Mouse (Mus musculus): ENCODE results near the gene Irf2bpl. TPM values are rescaled to one million over a fixed set of nuclear protein-coding genes. Genes with fewer than 3 reads are reported as not detected.
A peak's percentile ranks its signal among the peaks of the same experiment; 100 is the strongest.

Gene Irf2bpl
- polyA plus RNA-seq, 1 experiment from 2014 or later, result 30.4 TPM

GRCm38 (mm10) chr12:86893326-86894183 lies 9.0 kb upstream of the Irf2bpl start:
- Histone ChIP-seq H3K9ac (replicated peaks; ENCODE audit: low read length) (peak overlapping the region; percentile 71), H3K9me3 (ENCODE audit: low read length) (no peaks in the 10 kb centered on the region), H3K27ac (ENCODE audit: low read length) (peak overlapping the region; percentile 100), H3K27me3 (ENCODE audit: insufficient read depth, low read length) (no peaks in the 10 kb centered on the region), H3K4me1 (ENCODE audit: insufficient read depth, low read length) (peaks cover 94% of the 10 kb centered on the region), H3K4me3 (ENCODE audit: low read length) (peak overlapping the region; percentile 39), H3K4me2 (replicated peaks; ENCODE audit: low read depth, low read length) (peak overlapping the region; percentile 77), H3K36me3 (ENCODE audit: insufficient read depth, low read length) (no peaks in the 10 kb centered on the region)
- under 1% methylated on average over 20 of the region's 20 CpGs for whole genome bisulfite sequencing
- ATAC-seq (ENCODE audit: low FRiP score, low TSS enrichment), result no peak

- 2% methylated on average over 18 of the region's 18 CpGs for WGBS
- no peaks in the 10 kb centered on the region for H3K27me3 ChIP-seq (ENCODE audit: insufficient read depth, low read length)
- H3K9me3 ChIP-seq (ENCODE audit: low read length), result no peaks in the 10 kb centered on the region
- H3K9ac ChIP-seq (replicated peaks; ENCODE audit: low read length), result peak overlapping the region; percentile 73
- peak overlapping the region; percentile 100 for H3K27ac ChIP-seq (ENCODE audit: low read length)
- H3K4me3 ChIP-seq (ENCODE audit: low read length), result peak overlapping the region; percentile 2; the same call in 1 of the 2 replicates
- no peaks in the 10 kb centered on the region for H3K36me3 ChIP-seq (ENCODE audit: insufficient read depth, low read length)
- peaks cover 93% of the 10 kb centered on the region for H3K4me1 ChIP-seq (ENCODE audit: insufficient read depth, low read length)
- ATAC-seq (ENCODE audit: low FRiP score, low TSS enrichment), result no peak
- peak overlapping the region; percentile 77 for H3K4me2 ChIP-seq (replicated peaks; ENCODE audit: low read depth, low read length)
These were observed 8.2 kb upstream of the Irf2bpl start for GRCm38 (mm10) chr12:86892711-86893311.

- peak overlapping the region; percentile 73 for H3K9ac ChIP-seq (replicated peaks; ENCODE audit: low read length)
- WGBS, result under 1% methylated on average over 35 of the region's 37 CpGs
- no peaks in the 10 kb centered on the region for H3K9me3 ChIP-seq (ENCODE audit: low read length)
- H3K4me2 ChIP-seq (replicated peaks; ENCODE audit: low read depth, low read length), result peak overlapping the region; percentile 77
- no peak for ATAC-seq (ENCODE audit: low FRiP score, low TSS enrichment)
- peak overlapping the region; percentile 100 for H3K27ac ChIP-seq (ENCODE audit: low read length)
- H3K4me1 ChIP-seq (ENCODE audit: insufficient read depth, low read length), result peaks cover 92% of the 10 kb centered on the region
- H3K36me3 ChIP-seq (ENCODE audit: insufficient read depth, low read length), result no peaks in the 10 kb centered on the region
- peak overlapping the region; percentile 47 for H3K4me3 ChIP-seq (ENCODE audit: low read length)
- H3K27me3 ChIP-seq (ENCODE audit: insufficient read depth, low read length), result no peaks in the 10 kb centered on the region
These were observed 7.4 kb upstream of the Irf2bpl start for GRCm38 (mm10) chr12:86891786-86892702.

- 4% methylated on average over 11 of the region's 11 CpGs for WGBS
These were observed 6.8 kb upstream of the Irf2bpl start for GRCm38 (mm10) chr12:86891454-86891785.

GRCm38 (mm10) chr12:86890796-86891301 lies 6.3 kb upstream of the Irf2bpl start:
- ATAC-seq (ENCODE audit: low FRiP score, low TSS enrichment), result no peak
- Histone ChIP-seq H3K27ac (ENCODE audit: low read length) (peak overlapping the region; percentile 100), H3K9ac (replicated peaks; ENCODE audit: low read length) (peak overlapping the region; percentile 73), H3K4me1 (ENCODE audit: insufficient read depth, low read length) (peaks cover 90% of the 10 kb centered on the region), H3K4me3 (ENCODE audit: low read length) (peak overlapping the region; percentile 5; the same call in 1 of the 2 replicates), H3K9me3 (ENCODE audit: low read length) (no peaks in the 10 kb centered on the region), H3K27me3 (ENCODE audit: insufficient read depth, low read length) (no peaks in the 10 kb centered on the region), H3K36me3 (ENCODE audit: insufficient read depth, low read length) (no peaks in the 10 kb centered on the region), H3K4me2 (replicated peaks; ENCODE audit: low read depth, low read length) (peak overlapping the region; percentile 77)
- WGBS, result 18% methylated on average over 8 of the region's 8 CpGs

More at GRCm38 (mm10) chr12:86891454-86891785, 6.8 kb upstream of the Irf2bpl start:
- Histone ChIP-seq H3K27me3 (ENCODE audit: insufficient read depth, low read length) (no peaks in the 10 kb centered on the region), H3K4me1 (ENCODE audit: insufficient read depth, low read length) (peaks cover 92% of the 10 kb centered on the region), H3K4me2 (replicated peaks; ENCODE audit: low read depth, low read length) (peak overlapping the region; percentile 77), H3K27ac (ENCODE audit: low read length) (peak overlapping the region; percentile 100), H3K36me3 (ENCODE audit: insufficient read depth, low read length) (no peaks in the 10 kb centered on the region), H3K4me3 (ENCODE audit: low read length) (peak overlapping the region; percentile 47), H3K9ac (replicated peaks; ENCODE audit: low read length) (peak overlapping the region; percentile 73), H3K9me3 (ENCODE audit: low read length) (no peaks in the 10 kb centered on the region)
- ATAC-seq (ENCODE audit: low FRiP score, low TSS enrichment), result no peak

- no peaks in the 10 kb centered on the region for H3K36me3 ChIP-seq (ENCODE audit: insufficient read depth, low read length)
- 47% methylated on average over 12 of the region's 12 CpGs for WGBS
- H3K9me3 ChIP-seq (ENCODE audit: low read length), result no peaks in the 10 kb centered on the region
- H3K27ac ChIP-seq (ENCODE audit: low read length), result peak overlapping the region; percentile 100
- H3K4me3 ChIP-seq (ENCODE audit: low read length), result no peak overlapping the region
- ATAC-seq (ENCODE audit: low FRiP score, low TSS enrichment), result no peak
- peaks cover 90% of the 10 kb centered on the region for H3K4me1 ChIP-seq (ENCODE audit: insufficient read depth, low read length)
- peak overlapping the region; percentile 73 for H3K9ac ChIP-seq (replicated peaks; ENCODE audit: low read length)
- H3K4me2 ChIP-seq (replicated peaks; ENCODE audit: low read depth, low read length), result peak overlapping the region; percentile 77
- no peaks in the 10 kb centered on the region for H3K27me3 ChIP-seq (ENCODE audit: insufficient read depth, low read length)
These were observed 5.6 kb upstream of the Irf2bpl start for GRCm38 (mm10) chr12:86890091-86890720.

GRCm38 (mm10) chr12:86889103-86889644 lies 4.6 kb upstream of the Irf2bpl start:
- peak overlapping the region; percentile 50 for H3K9ac ChIP-seq (replicated peaks; ENCODE audit: low read length)
- H3K4me2 ChIP-seq (replicated peaks; ENCODE audit: low read depth, low read length), result peak overlapping the region; percentile 45
- 10% methylated on average over 7 of the region's 7 CpGs for WGBS
- no peaks in the 10 kb centered on the region for H3K27me3 ChIP-seq (ENCODE audit: insufficient read depth, low read length)
- peak overlapping the region; percentile 39 for H3K4me3 ChIP-seq (ENCODE audit: low read length)
- no peaks in the 10 kb centered on the region for H3K9me3 ChIP-seq (ENCODE audit: low read length)
- peaks cover 87% of the 10 kb centered on the region for H3K4me1 ChIP-seq (ENCODE audit: insufficient read depth, low read length)
- H3K36me3 ChIP-seq (ENCODE audit: insufficient read depth, low read length), result no peaks in the 10 kb centered on the region
- peak overlapping the region; percentile 100 for H3K27ac ChIP-seq (ENCODE audit: low read length)
- no peak for ATAC-seq (ENCODE audit: low FRiP score, low TSS enrichment)

- Histone ChIP-seq H3K4me1 (ENCODE audit: insufficient read depth, low read length) (peaks cover 80% of the 10 kb centered on the region), H3K4me3 (ENCODE audit: low read length) (peak overlapping the region; percentile 39), H3K27me3 (ENCODE audit: insufficient read depth, low read length) (no peaks in the 10 kb centered on the region), H3K4me2 (replicated peaks; ENCODE audit: low read depth, low read length) (peak overlapping the region; percentile 45), H3K27ac (ENCODE audit: low read length) (peak overlapping the region; percentile 100), H3K9ac (replicated peaks; ENCODE audit: low read length) (peak overlapping the region; percentile 50), H3K36me3 (ENCODE audit: insufficient read depth, low read length) (no peaks in the 10 kb centered on the region), H3K9me3 (ENCODE audit: low read length) (no peaks in the 10 kb centered on the region)
- under 1% methylated on average over 47 of the region's 47 CpGs for WGBS
- ATAC-seq (ENCODE audit: low FRiP score, low TSS enrichment), result peak; percentile 83
These were observed 3.8 kb upstream of the Irf2bpl start for GRCm38 (mm10) chr12:86888130-86889069.

All from kidney, embryonic 16.5 days (tissue).